Mouse (Mus musculus): ENCODE data around the gene Agpat1. TPM values are rescaled to one million over a fixed set of nuclear protein-coding genes. Genes with fewer than 3 reads are reported as not detected.

Gene Agpat1
- polyA plus RNA-seq, 1 experiment from 2014 or later: 122 TPM

- no peak overlapping the region for H3K4me2 ChIP-seq (ENCODE audit: low read length)
- H3K27ac ChIP-seq (ENCODE audit: low read depth, low read length): no peak overlapping the region
- H3K4me3 ChIP-seq (ENCODE audit: low read length): no peak overlapping the region
- ATAC-seq: no peak
- peaks cover 8% of the 10 kb centered on the region for H3K36me3 ChIP-seq (ENCODE audit: control insufficient read depth, insufficient read depth, low read length)
- peaks cover 10% of the 10 kb centered on the region for H3K27me3 ChIP-seq (replicated peaks; ENCODE audit: control insufficient read depth, insufficient read depth, low read length)
- H3K9ac ChIP-seq (ENCODE audit: low read depth, low read length): no peak overlapping the region
- H3K9me3 ChIP-seq (ENCODE audit: control insufficient read depth, low read length): no peaks in the 10 kb centered on the region
- H3K4me1 ChIP-seq (ENCODE audit: control insufficient read depth, insufficient read depth, low read depth, low read length): peaks cover 9% of the 10 kb centered on the region
- 83% methylated on average over 2 of the region's 2 CpGs for WGBS
Observed at GRCm38 (mm10) chr17:34658145-34658544, 54.1 kb downstream of the Agpat1 start.

DNA sequence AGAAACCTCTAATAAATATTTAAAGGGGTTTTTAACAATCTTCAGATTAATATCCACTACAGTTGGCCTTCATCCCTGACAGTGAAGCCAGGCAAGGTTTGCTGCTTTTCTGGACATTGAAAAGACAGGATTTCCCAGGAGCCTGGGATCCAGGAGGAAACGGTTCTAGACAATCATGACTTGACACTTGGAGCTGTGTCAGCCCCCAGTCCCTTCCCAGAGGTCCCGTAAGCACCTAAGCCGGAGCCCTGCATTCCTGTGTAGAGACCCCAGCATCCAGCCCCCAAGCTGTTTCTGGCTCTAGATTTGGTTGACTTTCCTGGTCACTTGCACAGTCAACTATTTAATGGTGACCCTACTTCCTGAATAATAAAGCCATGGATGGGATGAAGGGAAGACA is 54.5 kb downstream of the Agpat1 start:
- Histone ChIP-seq H3K27me3 (replicated peaks; ENCODE audit: control insufficient read depth, insufficient read depth, low read length) (peaks cover 10% of the 10 kb centered on the region), H3K9me3 (ENCODE audit: control insufficient read depth, low read length) (no peaks in the 10 kb centered on the region), H3K9ac (ENCODE audit: low read depth, low read length) (no peak overlapping the region), H3K27ac (ENCODE audit: low read depth, low read length) (no peak overlapping the region), H3K36me3 (ENCODE audit: control insufficient read depth, insufficient read depth, low read length) (peaks cover 3% of the 10 kb centered on the region; the same call in 1 of the 2 replicates), H3K4me2 (ENCODE audit: low read length) (no peak overlapping the region), H3K4me1 (ENCODE audit: control insufficient read depth, insufficient read depth, low read depth, low read length) (peaks cover 9% of the 10 kb centered on the region), H3K4me3 (ENCODE audit: low read length) (no peak overlapping the region)
- no peak for ATAC-seq
- 81% methylated on average over 3 of the region's 3 CpGs for WGBS

DNA sequence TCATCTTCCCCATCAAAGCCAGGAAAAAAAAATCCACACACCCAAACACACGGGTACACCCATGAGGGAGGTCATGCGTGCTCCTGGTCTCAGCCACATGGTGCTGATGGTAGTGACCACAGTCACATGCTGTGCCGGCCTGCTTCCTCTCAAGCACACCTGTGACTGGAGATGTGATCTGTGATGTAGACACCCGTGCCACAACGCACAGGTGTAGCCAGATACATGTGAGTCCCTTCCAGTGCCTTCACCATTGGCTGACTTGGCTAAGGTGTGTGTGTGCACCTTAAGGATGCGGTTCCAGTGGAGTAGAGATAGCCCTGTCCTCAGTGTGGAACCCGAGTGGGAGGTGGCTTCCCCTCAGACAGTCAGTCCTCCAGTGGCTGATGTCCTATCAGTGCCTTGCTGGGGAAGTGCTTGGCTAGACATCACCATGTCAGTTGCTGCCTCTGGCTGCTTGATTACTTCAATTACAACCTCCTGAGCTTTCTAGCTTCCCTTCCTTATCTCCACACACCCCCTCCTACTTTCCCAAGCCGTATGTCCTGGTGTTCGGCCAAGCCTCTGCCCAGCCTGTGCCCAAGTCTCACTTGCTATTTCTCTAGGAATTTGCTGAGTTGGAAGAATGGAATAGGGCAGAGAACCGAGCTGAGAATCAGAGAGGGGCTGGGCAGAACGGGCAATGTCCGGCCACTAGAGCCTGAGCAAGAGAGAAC is 55.3 kb downstream of the Agpat1 start:
- WGBS: 73% methylated on average over 12 of the region's 12 CpGs
- H3K27me3 ChIP-seq (replicated peaks; ENCODE audit: control insufficient read depth, insufficient read depth, low read length): peaks cover 10% of the 10 kb centered on the region
- no peak overlapping the region for H3K27ac ChIP-seq (ENCODE audit: low read depth, low read length)
- H3K9ac ChIP-seq (ENCODE audit: low read depth, low read length): no peak overlapping the region
- peaks cover 9% of the 10 kb centered on the region for H3K4me1 ChIP-seq (ENCODE audit: control insufficient read depth, insufficient read depth, low read depth, low read length)
- 0 out of 2 replicates have a peak, but pooled peaks cover 3% of the 10 kb centered on the region for H3K36me3 ChIP-seq (ENCODE audit: control insufficient read depth, insufficient read depth, low read length)
- ATAC-seq: no peak
- no peak overlapping the region for H3K4me3 ChIP-seq (ENCODE audit: low read length)
- no peak overlapping the region for H3K4me2 ChIP-seq (ENCODE audit: low read length)
- H3K9me3 ChIP-seq (ENCODE audit: control insufficient read depth, low read length): no peaks in the 10 kb centered on the region

GRCm38 (mm10) chr17:34659897-34660214 is 55.8 kb downstream of the Agpat1 start:
- Histone ChIP-seq H3K4me1 (ENCODE audit: control insufficient read depth, insufficient read depth, low read depth, low read length) (peaks cover 9% of the 10 kb centered on the region), H3K27ac (ENCODE audit: low read depth, low read length) (no peak overlapping the region), H3K4me2 (ENCODE audit: low read length) (no peak overlapping the region), H3K4me3 (ENCODE audit: low read length) (no peak overlapping the region), H3K9ac (ENCODE audit: low read depth, low read length) (no peak overlapping the region), H3K27me3 (replicated peaks; ENCODE audit: control insufficient read depth, insufficient read depth, low read length) (peaks cover 10% of the 10 kb centered on the region), H3K36me3 (ENCODE audit: control insufficient read depth, insufficient read depth, low read length) (0 out of 2 replicates have a peak, but pooled peaks cover 3% of the 10 kb centered on the region), H3K9me3 (ENCODE audit: control insufficient read depth, low read length) (no peaks in the 10 kb centered on the region)
- no peak for ATAC-seq
- WGBS: 61% methylated on average over 3 of the region's 3 CpGs

- 47% methylated on average over 10 of the region's 11 CpGs for WGBS
- no peak overlapping the region for H3K4me3 ChIP-seq (ENCODE audit: low read length)
- no peak for ATAC-seq
- no peak overlapping the region for H3K9ac ChIP-seq (ENCODE audit: low read depth, low read length)
- H3K4me2 ChIP-seq (ENCODE audit: low read length): no peak overlapping the region
- no peaks in the 10 kb centered on the region for H3K9me3 ChIP-seq (ENCODE audit: control insufficient read depth, low read length)
- H3K4me1 ChIP-seq (ENCODE audit: control insufficient read depth, insufficient read depth, low read depth, low read length): peaks cover 7% of the 10 kb centered on the region; the same call in 1 of the 2 replicates
- H3K36me3 ChIP-seq (ENCODE audit: control insufficient read depth, insufficient read depth, low read length): no peaks in the 10 kb centered on the region
- peaks cover 10% of the 10 kb centered on the region for H3K27me3 ChIP-seq (replicated peaks; ENCODE audit: control insufficient read depth, insufficient read depth, low read length)
- H3K27ac ChIP-seq (ENCODE audit: low read depth, low read length): no peak overlapping the region
Observed at GRCm38 (mm10) chr17:34660259-34660820, 56.3 kb downstream of the Agpat1 start.

DNA sequence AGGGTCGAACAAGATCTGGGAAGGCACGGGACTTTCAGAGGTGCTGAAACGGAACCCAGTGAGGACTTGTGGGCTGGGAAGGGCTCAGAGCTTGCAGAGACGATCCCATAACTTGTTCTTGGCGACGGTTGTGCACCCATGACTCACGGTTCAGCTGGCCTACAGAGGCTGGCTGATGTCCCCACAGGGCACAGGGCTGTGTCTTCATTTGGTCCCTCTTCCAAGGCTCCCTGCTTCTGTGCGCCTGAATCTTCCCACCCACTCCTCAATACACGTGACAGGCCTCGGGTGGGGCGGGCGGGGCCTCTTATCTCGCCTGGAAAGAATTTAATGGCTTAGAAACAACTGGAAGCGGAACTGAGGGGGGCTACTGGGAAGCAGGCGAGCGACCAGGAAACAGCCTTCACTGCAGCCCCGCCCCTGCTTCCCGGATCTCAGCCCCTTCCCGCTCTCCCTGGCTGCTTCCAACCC is 57.1 kb downstream of the Agpat1 start:
- Histone ChIP-seq H3K9ac (ENCODE audit: low read depth, low read length) (peak overlapping the region; percentile 31; the same call in 1 of the 2 replicates), H3K4me3 (ENCODE audit: low read length) (peak overlapping the region; percentile 14; the same call in 1 of the 2 replicates)

GRCm38 (mm10) chr17:34662468-34662867 is 58.4 kb downstream of the Agpat1 start:
- Histone ChIP-seq H3K4me3 (ENCODE audit: low read length) (no peak overlapping the region), H3K36me3 (ENCODE audit: control insufficient read depth, insufficient read depth, low read length) (no peaks in the 10 kb centered on the region), H3K27ac (ENCODE audit: low read depth, low read length) (no peak overlapping the region), H3K9me3 (ENCODE audit: control insufficient read depth, low read length) (no peaks in the 10 kb centered on the region), H3K4me2 (ENCODE audit: low read length) (no peak overlapping the region), H3K4me1 (ENCODE audit: control insufficient read depth, insufficient read depth, low read depth, low read length) (peaks cover 4% of the 10 kb centered on the region; the same call in 1 of the 2 replicates), H3K9ac (ENCODE audit: low read depth, low read length) (no peak overlapping the region), H3K27me3 (replicated peaks; ENCODE audit: control insufficient read depth, insufficient read depth, low read length) (peaks cover 10% of the 10 kb centered on the region)
- 90% methylated on average over 1 of the region's 1 CpGs for WGBS
- no peak for ATAC-seq

More for the DNA sequence above, 57.1 kb downstream of the Agpat1 start:
- WGBS: 12% methylated on average over 18 of the region's 19 CpGs
- Histone ChIP-seq H3K4me1 (ENCODE audit: control insufficient read depth, insufficient read depth, low read depth, low read length) (peaks cover 4% of the 10 kb centered on the region; the same call in 1 of the 2 replicates), H3K27ac (ENCODE audit: low read depth, low read length) (no peak overlapping the region), H3K36me3 (ENCODE audit: control insufficient read depth, insufficient read depth, low read length) (no peaks in the 10 kb centered on the region), H3K27me3 (replicated peaks; ENCODE audit: control insufficient read depth, insufficient read depth, low read length) (peaks cover 10% of the 10 kb centered on the region), H3K4me2 (ENCODE audit: low read length) (peak overlapping the region; percentile 45), H3K9me3 (ENCODE audit: control insufficient read depth, low read length) (no peaks in the 10 kb centered on the region)
- ATAC-seq: no peak

- Histone ChIP-seq H3K4me2 (ENCODE audit: low read length) (no peak overlapping the region), H3K4me3 (ENCODE audit: low read length) (no peak overlapping the region), H3K4me1 (ENCODE audit: control insufficient read depth, insufficient read depth, low read depth, low read length) (peaks cover 4% of the 10 kb centered on the region; the same call in 1 of the 2 replicates), H3K27me3 (replicated peaks; ENCODE audit: control insufficient read depth, insufficient read depth, low read length) (peaks cover 10% of the 10 kb centered on the region), H3K27ac (ENCODE audit: low read depth, low read length) (no peak overlapping the region), H3K36me3 (ENCODE audit: control insufficient read depth, insufficient read depth, low read length) (no peaks in the 10 kb centered on the region), H3K9ac (ENCODE audit: low read depth, low read length) (no peak overlapping the region), H3K9me3 (ENCODE audit: control insufficient read depth, low read length) (no peaks in the 10 kb centered on the region)
- no peak for ATAC-seq
- 85% methylated on average over 8 of the region's 8 CpGs for WGBS
Observed at GRCm38 (mm10) chr17:34662978-34663377, 58.9 kb downstream of the Agpat1 start.
